Mouse (Mus musculus): ENCODE results near the gene Gm45808. TPM values are rescaled to one million over a fixed set of nuclear protein-coding genes. Genes with fewer than 3 reads are reported as not detected.
"Not testable (repeated sequence)": the region's sequence is repeated elsewhere in the genome, so short reads cannot be mapped to it uniquely, and the experiment has no call there.

Gm45808 gene
- polyA plus RNA-seq (2016; fragmentation: Nextera tagmentation; extraction: Ambion mirVana), result not detected in 2 replicates

DNA sequence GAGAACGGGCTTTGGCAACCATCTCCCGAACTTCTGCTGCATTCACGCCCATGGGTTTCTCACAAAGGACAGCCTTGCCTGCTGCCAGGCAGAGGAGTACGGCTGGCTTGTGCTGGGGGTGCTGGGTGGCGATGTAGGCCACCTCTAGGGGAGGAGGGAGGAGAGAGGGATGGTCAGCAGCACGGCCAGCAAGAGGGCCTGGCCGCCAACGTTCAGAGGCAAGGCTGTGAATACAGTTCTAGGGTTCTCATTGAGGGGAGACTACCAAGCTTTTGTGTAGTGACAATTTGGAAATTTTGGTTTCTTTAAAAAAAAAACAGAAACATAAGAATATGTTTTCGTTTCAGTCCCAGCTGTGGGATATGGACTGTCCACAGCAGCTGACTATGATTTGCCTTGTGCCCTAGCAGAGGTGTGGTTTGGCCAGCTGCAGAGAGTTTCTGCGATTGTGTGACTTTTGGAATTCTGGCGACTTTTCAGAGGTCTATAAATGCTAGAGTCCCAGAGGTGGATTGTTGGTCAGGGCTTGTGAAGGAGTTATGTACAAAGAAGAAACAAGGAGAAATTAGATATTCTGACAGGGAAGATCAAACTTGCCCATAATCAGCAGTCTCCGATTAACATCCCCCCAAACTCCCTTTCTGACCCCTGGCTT lies at the start of gene Gm45808:
Gm45808 (minus strand) TSS at position 51 of the 655 bp plus-strand sequence.
- WGBS, result 85% methylated on average over 12 of the region's 12 CpGs
- H3K9me3 ChIP-seq (replicated peaks), result no peaks in the 10 kb centered on the region
- no peak for DNase-seq (ENCODE audit: low spot score)
- H3K36me3 ChIP-seq, result peaks cover 6% of the 10 kb centered on the region; the same call in 1 of the 2 replicates
- H3K4me1 ChIP-seq, result peaks cover 33% of the 10 kb centered on the region
- H3K27ac ChIP-seq, result peak within 1 kb of the TSS; percentile 88
- H3K27me3 ChIP-seq (ENCODE audit: low read depth, poor library complexity, severe bottlenecking), result no peaks in the 10 kb centered on the region
- H3K4me3 ChIP-seq, result no peak within 1 kb of the TSS

DNA sequence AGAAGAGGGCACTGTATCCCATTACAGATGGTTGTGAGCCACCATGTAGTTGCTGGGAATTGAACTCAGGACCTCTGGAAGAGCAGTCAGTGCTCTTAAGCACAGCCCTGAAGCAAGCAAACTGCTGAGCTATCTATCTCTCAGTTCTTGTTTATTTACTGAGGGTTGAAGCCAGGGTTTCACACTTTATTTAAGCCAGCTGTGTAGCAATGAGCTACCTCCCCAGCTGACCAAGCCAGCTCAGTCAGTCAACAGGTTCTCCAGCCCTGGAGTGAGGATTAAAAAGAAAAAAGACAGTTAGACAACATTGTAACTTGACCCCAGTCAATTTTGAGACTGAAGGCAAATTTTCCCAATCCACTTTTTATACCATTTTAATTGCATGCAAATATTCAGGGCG lies 49.1 kb upstream of the Gm45808 start:
- peaks cover 14% of the 10 kb centered on the region for H3K4me1 ChIP-seq
- H3K27ac ChIP-seq, result no peak overlapping the region
- no peaks in the 10 kb centered on the region for H3K36me3 ChIP-seq
- no peak overlapping the region for H3K4me3 ChIP-seq
- 0 out of 2 replicates have a peak, but pooled peaks cover under 1% of the 10 kb centered on the region for H3K27me3 ChIP-seq (ENCODE audit: low read depth, poor library complexity, severe bottlenecking)
- H3K9me3 ChIP-seq (replicated peaks), result no peaks in the 10 kb centered on the region
- no peak for DNase-seq (ENCODE audit: low spot score)
- WGBS, result 76% methylated on average over 1 of the region's 1 CpGs

GRCm38 (mm10) chr7:45530643-45531042 lies 44.0 kb upstream of the Gm45808 start:
- Histone ChIP-seq H3K27me3 (ENCODE audit: low read depth, poor library complexity, severe bottlenecking) (0 out of 2 replicates have a peak, but pooled peaks cover 3% of the 10 kb centered on the region), H3K9me3 (replicated peaks) (no peaks in the 10 kb centered on the region), H3K36me3 (no peaks in the 10 kb centered on the region), H3K27ac (0 out of 2 replicates have a peak overlapping the region, but pooled peaks have one; percentile 12), H3K4me3 (no peak overlapping the region), H3K4me1 (peaks cover 18% of the 10 kb centered on the region)
- DNase-seq (ENCODE audit: low spot score), result no peak
- 86% methylated on average over 2 of the region's 2 CpGs for WGBS

DNA sequence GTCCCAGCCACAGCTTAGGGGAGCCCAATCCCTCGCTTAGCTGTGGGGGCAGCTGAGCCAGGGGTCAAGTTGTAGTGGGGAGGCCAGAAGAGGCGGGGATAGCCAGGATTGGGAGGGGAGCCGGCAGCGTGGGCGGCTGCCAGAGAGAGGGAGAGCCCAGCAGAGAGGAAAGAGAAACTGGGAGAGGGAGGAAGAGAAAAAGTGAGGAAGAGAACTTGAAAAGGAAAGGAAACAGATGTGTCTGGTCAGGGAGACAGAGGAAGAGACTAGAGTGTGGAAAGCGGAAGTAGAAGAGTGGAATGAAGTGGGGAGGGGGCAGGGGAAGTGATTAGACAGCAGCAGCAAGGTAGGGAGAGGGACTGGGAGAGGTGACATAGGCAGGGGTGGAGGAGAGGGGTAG lies 42.9 kb upstream of the Gm45808 start:
- peaks cover 5% of the 10 kb centered on the region for H3K36me3 ChIP-seq
- 0 out of 2 replicates have a peak, but pooled peaks cover 3% of the 10 kb centered on the region for H3K27me3 ChIP-seq (ENCODE audit: low read depth, poor library complexity, severe bottlenecking)
- no peaks in the 10 kb centered on the region for H3K9me3 ChIP-seq (replicated peaks)
- H3K27ac ChIP-seq, result peak overlapping the region; percentile 14
- 24% methylated on average over 6 of the region's 6 CpGs for WGBS
- peak overlapping the region; percentile 9; the same call in 1 of the 2 replicates for H3K4me3 ChIP-seq
- DNase-seq (ENCODE audit: low spot score), result no peak
- H3K4me1 ChIP-seq, result peaks cover 29% of the 10 kb centered on the region

GRCm38 (mm10) chr7:45527169-45527568 lies 40.6 kb upstream of the Gm45808 start:
- H3K4me3 ChIP-seq; DNase-seq (ENCODE audit: low spot score); H3K9me3 ChIP-seq (replicated peaks); H3K27me3 ChIP-seq (ENCODE audit: low read depth, poor library complexity, severe bottlenecking); H3K27ac ChIP-seq: not testable (repeated sequence)
- Histone ChIP-seq H3K36me3 (peaks cover 19% of the 10 kb centered on the region), H3K4me1 (peaks cover 46% of the 10 kb centered on the region)
- WGBS, result 94% methylated on average over 6 of the region's 6 CpGs

DNA sequence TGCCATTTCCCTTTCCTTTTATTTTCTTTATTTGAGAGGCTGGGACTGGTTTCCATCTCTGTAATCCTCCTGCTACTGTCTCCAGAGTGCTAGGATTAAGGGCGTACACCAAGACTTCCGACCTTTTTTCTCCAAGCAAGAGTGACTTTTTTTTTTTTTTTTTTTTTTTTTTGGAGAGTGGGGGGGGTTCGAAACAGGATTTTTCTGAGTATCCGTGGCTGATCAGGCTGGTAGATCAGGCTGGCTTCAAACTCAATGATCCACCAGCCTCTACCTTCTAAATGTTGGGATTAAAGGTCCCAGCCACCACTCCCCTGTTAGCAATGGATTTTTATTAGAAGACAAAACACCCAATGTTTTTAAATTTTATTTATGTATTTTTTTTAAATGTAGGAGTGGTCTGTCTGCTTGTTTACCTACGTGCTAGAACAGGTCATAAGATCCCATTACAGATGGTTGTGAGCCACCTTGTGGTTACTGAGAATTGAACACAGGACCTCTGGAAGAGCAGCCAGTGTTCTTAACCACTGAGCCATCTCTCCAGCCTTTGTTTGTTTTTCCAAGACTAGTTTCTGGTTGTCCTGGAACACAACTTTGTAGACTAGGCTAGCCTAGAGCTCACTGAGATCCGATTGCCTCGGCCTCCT lies 40.0 kb upstream of the Gm45808 start:
- 0 out of 2 replicates have a peak, but pooled peaks cover 3% of the 10 kb centered on the region for H3K27me3 ChIP-seq (ENCODE audit: low read depth, poor library complexity, severe bottlenecking)
- peaks cover 51% of the 10 kb centered on the region for H3K4me1 ChIP-seq
- peaks cover 19% of the 10 kb centered on the region for H3K36me3 ChIP-seq
- peak overlapping the region; percentile 91 for H3K4me3 ChIP-seq
- peak overlapping the region; percentile 91 for H3K27ac ChIP-seq
- no peaks in the 10 kb centered on the region for H3K9me3 ChIP-seq (replicated peaks)
- 24% methylated on average over 7 of the region's 7 CpGs for WGBS
- DNase-seq (ENCODE audit: low spot score), result no peak

GRCm38 (mm10) chr7:45525809-45526473 lies 39.3 kb upstream of the Gm45808 start, which contains the start of the genes Ppp1r15a and Plekha4:
Ppp1r15a (minus strand) TSS chr7:45526268.
Plekha4 (plus strand) TSS chr7:45526330.
- H3K4me3 ChIP-seq, result peak within 1 kb of the TSS; percentile 91
- DNase-seq (ENCODE audit: low spot score), result peak; percentile 98
- peaks cover 19% of the 10 kb centered on the region for H3K36me3 ChIP-seq
- no peaks in the 10 kb centered on the region for H3K9me3 ChIP-seq (replicated peaks)
- H3K27ac ChIP-seq, result peak within 1 kb of the TSS; percentile 91
- under 1% methylated on average over 54 of the region's 54 CpGs for WGBS
- 0 out of 2 replicates have a peak, but pooled peaks cover 3% of the 10 kb centered on the region for H3K27me3 ChIP-seq (ENCODE audit: low read depth, poor library complexity, severe bottlenecking)
- H3K4me1 ChIP-seq, result peaks cover 55% of the 10 kb centered on the region

GRCm38 (mm10) chr7:45524841-45525621 lies 38.4 kb upstream of the Gm45808 start:
- DNase-seq (ENCODE audit: low spot score), result no peak
- Histone ChIP-seq H3K4me1 (peaks cover 48% of the 10 kb centered on the region), H3K36me3 (peaks cover 19% of the 10 kb centered on the region), H3K9me3 (replicated peaks) (no peaks in the 10 kb centered on the region), H3K4me3 (peak overlapping the region; percentile 91), H3K27me3 (ENCODE audit: low read depth, poor library complexity, severe bottlenecking) (no peaks in the 10 kb centered on the region), H3K27ac (peak overlapping the region; percentile 91)
- 34% methylated on average over 12 of the region's 12 CpGs for WGBS

DNA sequence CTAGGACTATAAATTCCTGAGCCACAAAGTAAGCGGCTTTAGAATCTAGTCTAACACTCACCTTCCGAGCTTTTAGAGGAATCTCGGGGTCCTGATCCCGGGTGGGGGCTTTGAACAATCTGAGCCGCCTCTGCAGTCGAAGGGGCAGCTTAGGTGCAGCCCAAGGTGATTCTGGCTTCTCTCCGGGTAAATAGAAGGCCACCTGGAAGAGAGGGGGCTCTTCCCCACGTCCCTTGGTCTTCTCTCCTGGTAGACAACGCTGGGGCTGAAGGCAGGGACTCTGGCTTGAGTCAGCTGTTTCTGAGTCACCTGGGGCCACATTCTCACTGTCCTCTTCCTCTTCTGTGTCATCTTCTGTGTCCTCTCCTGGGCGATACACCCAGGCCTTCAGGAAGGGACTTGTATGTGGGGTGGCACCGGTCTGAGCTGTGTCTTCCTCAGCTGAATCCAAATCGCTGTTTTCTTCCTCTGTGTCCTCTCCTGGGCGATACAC lies 37.1 kb upstream of the Gm45808 start:
- DNase-seq (ENCODE audit: low spot score), result no peak
- Histone ChIP-seq H3K36me3 (peaks cover 19% of the 10 kb centered on the region), H3K4me3 (peak overlapping the region; percentile 31), H3K27ac (no peak overlapping the region), H3K9me3 (replicated peaks) (no peaks in the 10 kb centered on the region), H3K27me3 (ENCODE audit: low read depth, poor library complexity, severe bottlenecking) (no peaks in the 10 kb centered on the region), H3K4me1 (peaks cover 40% of the 10 kb centered on the region)
- 84% methylated on average over 13 of the region's 13 CpGs for WGBS

- H3K27me3 ChIP-seq (ENCODE audit: low read depth, poor library complexity, severe bottlenecking), result no peaks in the 10 kb centered on the region
- 69% methylated on average over 18 of the region's 18 CpGs for WGBS
- peaks cover 40% of the 10 kb centered on the region for H3K4me1 ChIP-seq
- H3K27ac ChIP-seq, result no peak overlapping the region
- H3K4me3 ChIP-seq, result peak overlapping the region; percentile 66
- peaks cover 19% of the 10 kb centered on the region for H3K36me3 ChIP-seq
- no peak for DNase-seq (ENCODE audit: low spot score)
- H3K9me3 ChIP-seq (replicated peaks), result no peaks in the 10 kb centered on the region
Observed at GRCm38 (mm10) chr7:45522957-45523676, 36.5 kb upstream of the Gm45808 start.

- Histone ChIP-seq H3K9me3 (replicated peaks) (no peaks in the 10 kb centered on the region), H3K4me1 (peaks cover 40% of the 10 kb centered on the region), H3K27me3 (ENCODE audit: low read depth, poor library complexity, severe bottlenecking) (no peaks in the 10 kb centered on the region), H3K27ac (peak overlapping the region; percentile 92), H3K36me3 (peaks cover 19% of the 10 kb centered on the region), H3K4me3 (peak overlapping the region; percentile 66)
- 58% methylated on average over 16 of the region's 16 CpGs for WGBS
- DNase-seq (ENCODE audit: low spot score), result no peak
Observed at GRCm38 (mm10) chr7:45522194-45522752, 35.7 kb upstream of the Gm45808 start.
